Mouse (Mus musculus): ENCODE data around the gene Sdhc.

DNA sequence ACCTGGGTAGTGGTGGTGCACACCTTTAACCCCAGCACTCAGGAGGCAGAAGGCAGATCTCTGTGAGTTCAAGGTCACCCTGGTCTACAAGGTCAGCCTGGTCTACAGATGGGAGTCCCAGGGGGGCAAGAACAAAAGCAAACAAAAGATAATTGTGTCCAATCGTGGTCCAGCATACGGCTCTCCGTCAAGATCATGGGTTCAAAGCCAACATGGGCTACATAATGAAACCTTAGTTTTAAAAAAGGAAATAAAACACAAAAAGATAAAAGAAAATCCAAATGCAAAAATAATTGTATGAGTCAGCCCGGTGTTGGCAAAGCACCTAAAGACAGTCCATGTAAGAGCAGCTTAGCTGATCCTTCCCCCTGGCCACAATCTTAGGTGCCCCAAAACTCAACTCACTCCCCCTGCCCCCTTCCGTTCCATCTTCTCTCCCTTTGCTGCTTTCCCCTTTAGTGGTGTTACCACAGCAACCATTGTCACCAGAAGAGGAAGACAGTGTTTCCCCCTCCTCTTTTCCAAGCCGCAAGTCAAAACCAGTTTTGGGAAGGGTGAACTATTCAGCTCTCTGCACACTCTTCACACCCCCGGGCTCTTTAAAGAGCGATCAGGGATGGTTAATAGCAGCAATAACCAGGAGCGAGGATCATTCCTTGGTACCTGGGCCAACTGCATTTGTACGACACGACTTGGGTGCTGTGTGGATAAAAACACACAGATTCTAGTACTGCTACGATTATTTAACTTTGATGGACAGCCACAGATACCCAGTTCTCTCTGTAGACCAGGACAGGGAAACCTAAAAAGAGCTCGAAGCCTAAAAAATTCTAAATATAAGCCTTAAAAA is 37.7 kb upstream of the Sdhc start:
- no peak for TF ChIP-seq TCF3 (IDR thresholded peaks at IDR 0.05; ENCODE audit: insufficient read length, low read depth)
- no peak for TF ChIP-seq POLR2A (IDR thresholded peaks at IDR 0.05; ENCODE audit: insufficient read length, low read depth)
- no peak for TF ChIP-seq USF1 (IDR thresholded peaks at IDR 0.05; ENCODE audit: low read depth)
- no peak for TF ChIP-seq MYOG (IDR thresholded peaks at IDR 0.05; ENCODE audit: control insufficient read depth in 1 of 3, insufficient read depth in 1 of 3, insufficient read length in 2 of 3, low read depth in 2 of 3)
- no peak for TF ChIP-seq E2F4 (IDR thresholded peaks at IDR 0.05; ENCODE audit: insufficient read depth)
- no peak for TF ChIP-seq MAX (IDR thresholded peaks at IDR 0.05; ENCODE audit: low read depth)

Measured in myocyte (in vitro differentiated cells).